Mouse (Mus musculus): ENCODE data around the gene Olfr1359.

- TF ChIP-seq EP300 (optimal IDR thresholded peaks at IDR 0.05) (peak; percentile 66), CTCF (IDR thresholded peaks at IDR 0.05; ENCODE audit: low read depth) (peak; percentile 90)
These were observed 12.3 kb downstream of the Olfr1359 start for GRCm38 (mm10) chr13:21710031-21710711.
